Comparison of ENCODE assay signal across 8 mouse cellular contexts in the genomic region with DNA sequence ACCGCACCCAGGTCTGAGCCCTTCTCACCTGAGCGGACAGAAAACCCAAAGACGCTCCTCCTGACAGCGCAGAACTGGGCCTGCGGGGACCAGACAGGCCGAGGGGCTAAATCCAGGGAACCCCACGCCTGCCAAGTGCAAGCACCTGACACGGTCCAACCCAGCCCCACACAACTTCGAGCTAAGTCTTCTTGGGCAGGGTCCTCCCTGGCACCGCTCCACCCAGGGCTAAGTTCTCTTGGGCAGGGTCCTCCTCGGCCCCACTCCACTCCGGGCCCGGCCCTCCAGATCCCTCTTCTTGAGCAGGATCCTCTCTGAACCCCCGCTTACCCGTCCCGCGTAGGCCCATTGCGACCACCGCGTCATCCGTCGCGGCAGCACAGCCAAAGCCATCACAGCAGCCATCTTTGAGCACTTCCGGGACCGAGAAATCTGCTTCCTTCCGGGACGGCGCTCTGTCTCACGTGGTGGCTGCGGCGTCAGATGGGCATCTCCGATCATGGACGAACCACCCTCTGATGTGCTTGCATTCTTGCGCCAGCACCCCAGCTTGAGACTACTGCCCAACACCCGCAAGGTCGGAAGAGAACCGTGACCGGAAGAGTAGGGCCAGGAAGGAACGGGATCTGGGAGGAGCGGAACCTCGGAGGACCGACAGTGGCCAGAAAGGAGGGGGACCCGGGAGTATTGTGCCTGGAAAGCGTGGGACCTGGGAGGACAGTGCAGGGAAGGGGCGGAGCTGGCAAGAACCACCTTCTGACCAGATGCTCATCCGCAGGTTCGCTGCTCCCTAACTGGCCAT. TPM values are rescaled to one million over a fixed set of nuclear protein-coding genes. Genes with fewer than 3 reads are reported as not detected.
DNase-seq lines count a peak whose midpoint lies in the region; ATAC-seq and TF ChIP-seq lines count a peak whose summit lies in the region.

Surf2 (plus strand) TSS at position 441 of the 802 bp plus-strand sequence.
Surf1 (minus strand) TSS at position 604 of the 802 bp plus-strand sequence.

- WGBS in heart, embryonic 13.5 days, result 1% methylated on average over 47 of the region's 47 CpGs
- 2% methylated on average over 47 of the region's 47 CpGs for WGBS in liver, embryonic 11.5 days

- H3K79me3 ChIP-seq in C2C12 (ENCODE audit: low read depth), result peaks cover 61% of the 10 kb centered on the region

- peak; percentile 61 for ATAC-seq in heart, embryonic 13.5 days (ENCODE audit: extremely low read depth, insufficient number of reproducible peaks, low FRiP score, low TSS enrichment)
- ATAC-seq in liver, embryonic 11.5 days (replicated peaks; ENCODE audit: low FRiP score), result peak; percentile 74

- no peak for TF ChIP-seq CTCF in C2C12 (IDR thresholded peaks at IDR 0.05; ENCODE audit: control insufficient read depth, insufficient read depth, insufficient read length)

- peaks cover 50% of the 10 kb centered on the region for H3K4me1 ChIP-seq in heart, embryonic 13.5 days
- peaks cover 45% of the 10 kb centered on the region for H3K4me1 ChIP-seq in liver, embryonic 11.5 days (replicated peaks; ENCODE audit: control insufficient read depth, insufficient read depth, low read length)

- H3K27ac ChIP-seq in heart, embryonic 13.5 days (replicated peaks), result peak within 1 kb of the TSS; percentile 82
- peak within 1 kb of the TSS; percentile 74; the same call in 1 of the 2 replicates for H3K27ac ChIP-seq in liver, embryonic 11.5 days (ENCODE audit: low read depth, low read length)

- H3K27me3 ChIP-seq in C2C12 (ENCODE audit: control insufficient read depth, insufficient read depth, insufficient read length) (no peaks in the 10 kb centered on the region), myocyte (ENCODE audit: control insufficient read depth, insufficient read depth, insufficient read length) (no peaks in the 10 kb centered on the region)
- no peaks in the 10 kb centered on the region for H3K27me3 ChIP-seq in heart, embryonic 13.5 days (replicated peaks)
- H3K27me3 ChIP-seq in liver, embryonic 11.5 days (replicated peaks; ENCODE audit: control insufficient read depth, insufficient read depth, low read length), result no peaks in the 10 kb centered on the region

- peak within 1 kb of the TSS; percentile 100 for H3K4me2 ChIP-seq in heart, embryonic 13.5 days
- peak within 1 kb of the TSS; percentile 98 for H3K4me2 ChIP-seq in liver, embryonic 11.5 days
- H3K4me2 ChIP-seq in myocyte (ENCODE audit: low read depth), result peak within 1 kb of the TSS; percentile 89

- peak; percentile 94 for TF ChIP-seq POLR2A in myocyte (IDR thresholded peaks at IDR 0.05; ENCODE audit: insufficient read length, low read depth)

- H3K9ac ChIP-seq in heart, embryonic 13.5 days, result peak within 1 kb of the TSS; percentile 92
- H3K9ac ChIP-seq in liver, embryonic 11.5 days (ENCODE audit: low read depth, low read length), result peak within 1 kb of the TSS; percentile 62

- peaks cover 94% of the 10 kb centered on the region for H3K79me2 ChIP-seq in C2C12 (ENCODE audit: control insufficient read depth, insufficient read depth)
- peaks cover 49% of the 10 kb centered on the region for H3K79me2 ChIP-seq in myocyte (ENCODE audit: control insufficient read depth, insufficient read depth)

- DNase-seq in brain, embryonic 18.5 days (ENCODE audit: low read depth, low spot score), result peak; percentile 75
- DNase-seq in fibroblast of lung, adult 2 months (ENCODE audit: low read depth), result peak; percentile 40
- peak; percentile 87 for DNase-seq in kidney, postnatal 10 days
- peak; percentile 85 for DNase-seq in liver, embryonic 11.5 days (ENCODE audit: low spot score)
- peak; percentile 72 to 86 for DNase-seq in spleen, postnatal 4 days (ENCODE audit: low spot score in 2 of 2)

- H3ac ChIP-seq in C2C12 (ENCODE audit: control insufficient read depth, insufficient read length, low read depth), result peak within 1 kb of the TSS; percentile 92
- H3ac ChIP-seq in myocyte (ENCODE audit: control insufficient read depth, insufficient read length), result peak within 1 kb of the TSS; percentile 61

- no peaks in the 10 kb centered on the region for H3K9me3 ChIP-seq in heart, embryonic 13.5 days
- no peaks in the 10 kb centered on the region for H3K9me3 ChIP-seq in liver, embryonic 11.5 days (ENCODE audit: control insufficient read depth, low read length)

- H3K4me3 ChIP-seq in C2C12 (ENCODE audit: insufficient read depth, poor library complexity, severe bottlenecking) (peak within 1 kb of the TSS; percentile 75), myocyte (peak within 1 kb of the TSS; percentile 91)
- H3K4me3 ChIP-seq in heart, embryonic 13.5 days, result peak within 1 kb of the TSS; percentile 87
- peak within 1 kb of the TSS; percentile 92 for H3K4me3 ChIP-seq in liver, embryonic 11.5 days (ENCODE audit: low read depth, low read length)

- H3K36me3 ChIP-seq in C2C12 (ENCODE audit: control insufficient read depth, insufficient read depth) (peaks cover 83% of the 10 kb centered on the region), myocyte (ENCODE audit: control insufficient read depth, insufficient read depth) (peaks cover 48% of the 10 kb centered on the region)
- H3K36me3 ChIP-seq in heart, embryonic 13.5 days, result peaks cover 67% of the 10 kb centered on the region
- peaks cover 55% of the 10 kb centered on the region for H3K36me3 ChIP-seq in liver, embryonic 11.5 days (ENCODE audit: control insufficient read depth, insufficient read depth, low read length)

TF ChIP-seq in C2C12, 6 proteins besides CTCF, POLR2A, EP300 and RAD21:
- TF ChIP-seq CEBPB (IDR thresholded peaks at IDR 0.05; ENCODE audit: low read depth) (no peak), USF1 (IDR thresholded peaks at IDR 0.05; ENCODE audit: low read depth) (peak; percentile 89), MYOG (IDR thresholded peaks at IDR 0.05; ENCODE audit: control insufficient read depth, extremely low read depth, insufficient read length) (no peak), FOSL1 (IDR thresholded peaks at IDR 0.05; ENCODE audit: insufficient read depth, low read length, poor library complexity, severe bottlenecking) (no peak), MAX (IDR thresholded peaks at IDR 0.05) (peak; percentile 95)

TF ChIP-seq in myocyte, 11 proteins besides CTCF, POLR2A, EP300 and RAD21:
- peak; percentile 90 for TF ChIP-seq USF1 (IDR thresholded peaks at IDR 0.05; ENCODE audit: low read depth)
- TF ChIP-seq TCF12 (IDR thresholded peaks at IDR 0.05; ENCODE audit: insufficient read depth, poor library complexity, severe bottlenecking), result no peak
- peak; percentile 72 for TF ChIP-seq POLR2AphosphoS2 (IDR thresholded peaks at IDR 0.05; ENCODE audit: insufficient read length, low read depth)
- no peak for TF ChIP-seq MYOG (IDR thresholded peaks at IDR 0.05; ENCODE audit: control insufficient read depth in 1 of 3, insufficient read depth in 1 of 3, insufficient read length in 2 of 3, low read depth in 2 of 3)
- TF ChIP-seq SRF (IDR thresholded peaks at IDR 0.05; ENCODE audit: control insufficient read depth, insufficient read length, low read depth), result no peak
- no peak for TF ChIP-seq REST (IDR thresholded peaks at IDR 0.05; ENCODE audit: insufficient read depth, insufficient read length)
- peak; percentile 89 for TF ChIP-seq MAX (IDR thresholded peaks at IDR 0.05; ENCODE audit: low read depth)
- TF ChIP-seq MYOD1 (IDR thresholded peaks at IDR 0.05; ENCODE audit: control insufficient read depth in 1 of 3, insufficient read length in 2 of 3, low read depth in 2 of 3), result no peak
- no peak for TF ChIP-seq CEBPB (IDR thresholded peaks at IDR 0.05; ENCODE audit: insufficient read depth, poor library complexity, severe bottlenecking)
- TF ChIP-seq E2F4 (IDR thresholded peaks at IDR 0.05; ENCODE audit: insufficient read depth), result no peak
- TF ChIP-seq TCF3 (IDR thresholded peaks at IDR 0.05; ENCODE audit: insufficient read length, low read depth), result no peak
TF ChIP-seq in myocyte: peak in this region for 3.

RNA-seq across cellular contexts. Expression of gene Surf2, which starts in this region (rescaled TPM):
- polyA plus RNA-seq in C2C12 (2012; fragmentation: generic; extraction: Trizol) (42.6 TPM), myocyte (2012; fragmentation: generic; extraction: Trizol) (34.9 TPM)
- 31.5 and 35.6 TPM in 2 replicates for polyA plus RNA-seq in heart, embryonic 13.5 days (2015; fragmentation: Nextera tagmentation; extraction: Ambion mirVana)
- polyA plus RNA-seq in liver, embryonic 11.5 days (2014; fragmentation: Nextera tagmentation; extraction: Ambion mirVana), result 61.5 and 64.7 TPM in 2 replicates

RNA-seq across cellular contexts. Expression of gene Surf1, which starts in this region (rescaled TPM):
- polyA plus RNA-seq in C2C12 (2012; fragmentation: generic; extraction: Trizol), result 40.8 TPM
- polyA plus RNA-seq in heart, embryonic 13.5 days (2015; fragmentation: Nextera tagmentation; extraction: Ambion mirVana), result 43.4 and 44.3 TPM in 2 replicates
- polyA plus RNA-seq in liver, embryonic 11.5 days (2014; fragmentation: Nextera tagmentation; extraction: Ambion mirVana), result 56.5 and 58.3 TPM in 2 replicates
- polyA plus RNA-seq in myocyte (2012; fragmentation: generic; extraction: Trizol), result 53.8 TPM

Comparison
In these comparisons a context has a peak if more than half of its experiments do, and no peak if none do; other contexts are left out.
1. Peak in every context shown above with its lines: DNase-seq, ATAC-seq, H3K4me3 ChIP-seq and H3K27ac ChIP-seq.